Mouse (Mus musculus) hindbrain, embryonic 14.5 days (tissue): ENCODE measurements around the gene Oxct1. TPM values are rescaled to one million over a fixed set of nuclear protein-coding genes. Genes with fewer than 3 reads are reported as not detected.

ENCODE experiments used
- ATAC-seq: fragments of 200-750 bp; cut with Nextera tagmentation; 2 replicates; pipeline ENCODE4 v1.8.0; 2017; ENCODE audit warnings: moderate number of reproducible peaks, mild to moderate bottlenecking, moderate TSS enrichment, moderate library complexity; ENCODE audit not compliant: low FRiP score
- DNase-seq: peaks from one replicate; pipeline ENCODE4 v3.0.0-alpha.2; 2015; ENCODE audit warnings: low spot score
- H3K27ac ChIP-seq: fragments of 300-500 bp; sonication (generic); 2 replicates; pipeline ENCODE4 v1.5.1; 2014; ENCODE audit warnings: mild to moderate bottlenecking, moderate library complexity
- H3K27me3 ChIP-seq: fragments of 300-500 bp; sonication (generic); 2 replicates; pipeline ENCODE4 v1.6.1; 2014; ENCODE audit warnings: mild to moderate bottlenecking, low read length, mixed read lengths; ENCODE audit not compliant: control insufficient read depth, insufficient read depth
- H3K36me3 ChIP-seq: fragments of 300-500 bp; sonication (generic); replicated peaks from 2 replicates; pipeline ENCODE4 v1.6.1; 2014; ENCODE audit not compliant: control insufficient read depth, insufficient read depth
- H3K4me1 ChIP-seq: fragments of 300-500 bp; sonication (generic); replicated peaks from 2 replicates; pipeline ENCODE4 v1.6.1; 2014; ENCODE audit warnings: antibody characterized with exemption, low read length, mixed read lengths; ENCODE audit not compliant: control insufficient read depth, insufficient read depth
- H3K4me2 ChIP-seq: fragments of 300-500 bp; sonication (generic); replicated peaks from 2 replicates; pipeline ENCODE4 v1.6.1; 2014; ENCODE audit warnings: mild to moderate bottlenecking, moderate library complexity
- H3K4me3 ChIP-seq: fragments of 300-500 bp; sonication (generic); replicated peaks from 2 replicates; pipeline ENCODE4 v1.5.1; 2014; ENCODE audit warnings: mild to moderate bottlenecking, low read length
- H3K9ac ChIP-seq: fragments of 300-500 bp; sonication (generic); 2 replicates; pipeline ENCODE4 v1.6.1; 2014
- H3K9me3 ChIP-seq: fragments of 300-500 bp; sonication (generic); 2 replicates; pipeline ENCODE4 v1.6.1; 2016; ENCODE audit warnings: low read length; ENCODE audit not compliant: control insufficient read depth
- WGBS: fragments of 180-500 bp; shearing (Covaris S2); extraction: QIAGEN DNeasy Blood & Tissue Kit; methylation state at CpG from one replicate; pipeline ENCODE4 v1.1.7; 2014; 5-methylcytosine and 5-hydroxymethylcytosine counted together
- polyA plus RNA-seq: library from polyadenylated mRNA; unstranded; fragments of >200 nt; fragmentation: Nextera tagmentation; extraction: Ambion mirVana; gene quantifications from 2 replicates; pipeline ENCODE4 v1.2.1, GENCODE M21; 2014

The Oxct1 gene
- 341 and 388 TPM in 2 replicates for polyA plus RNA-seq

DNA sequence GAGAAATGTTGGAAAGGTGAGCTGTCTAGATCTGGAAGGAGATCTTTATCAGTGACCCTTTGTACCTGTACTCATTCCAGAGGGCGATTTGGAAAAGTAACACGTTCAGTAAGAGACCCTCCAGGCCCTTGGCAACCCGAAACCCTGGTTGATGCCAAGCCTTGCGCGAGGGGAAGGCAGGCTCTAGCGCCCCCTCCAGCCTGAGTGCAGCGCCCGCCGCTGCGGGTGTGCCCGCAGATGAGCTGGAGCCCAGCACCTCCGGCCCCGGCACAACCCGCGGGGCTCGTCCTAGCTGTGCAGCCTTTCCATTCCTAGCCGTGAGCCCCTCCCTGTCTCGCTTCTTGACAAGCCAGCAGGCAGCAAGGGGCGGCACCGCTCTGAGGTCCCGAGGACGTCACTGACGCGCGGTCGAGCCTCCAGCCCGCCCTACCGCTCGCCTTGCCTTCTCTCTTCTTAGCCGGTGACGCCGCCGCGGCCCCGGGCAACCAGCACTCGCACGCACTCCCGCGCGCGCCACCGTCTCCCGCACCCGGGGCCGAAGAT is at the start of gene Oxct1:
Gene Oxct1 (plus strand): TSS at position 153 of the 543 bp plus-strand sequence.
- H3K4me3 ChIP-seq = peak within 1 kb of the TSS; percentile 67
- peak within 1 kb of the TSS; percentile 96 for H3K27ac ChIP-seq
- H3K4me2 ChIP-seq = peak within 1 kb of the TSS; percentile 69
- H3K27me3 ChIP-seq = no peaks in the 10 kb centered on the region
- peak; percentile 96 for ATAC-seq
- H3K4me1 ChIP-seq = peaks cover 12% of the 10 kb centered on the region
- peak; percentile 86 for DNase-seq
- peak within 1 kb of the TSS; percentile 80 for H3K9ac ChIP-seq
- no peaks in the 10 kb centered on the region for H3K9me3 ChIP-seq
- no peaks in the 10 kb centered on the region for H3K36me3 ChIP-seq
- WGBS = under 1% methylated on average over 38 of the region's 45 CpGs

DNA sequence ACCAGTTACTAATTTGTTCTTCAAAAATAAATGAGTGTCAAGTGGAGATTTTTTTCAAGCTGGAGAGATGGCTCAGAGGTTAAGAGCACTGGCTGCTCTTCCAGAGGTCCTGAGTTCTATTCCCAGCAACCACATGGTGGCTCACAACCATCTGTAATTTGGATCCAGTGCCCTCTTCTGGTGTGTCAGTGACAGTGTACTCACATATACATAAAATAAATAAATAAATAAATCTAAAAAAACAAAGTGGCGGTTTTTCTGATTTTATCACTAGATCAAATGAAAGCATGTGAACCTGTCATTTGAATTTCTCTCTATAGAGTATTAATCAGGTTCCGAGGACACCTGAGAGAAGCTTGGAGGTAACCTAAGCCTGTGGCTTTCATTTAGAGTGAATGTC is 47.9 kb upstream of the Oxct1 start:
- Histone ChIP-seq H3K9ac (no peak overlapping the region), H3K4me2 (peak overlapping the region; percentile 58; the same call in 1 of the 2 replicates), H3K36me3 (peaks cover 12% of the 10 kb centered on the region; the same call in 1 of the 2 replicates), H3K27ac (no peak overlapping the region), H3K4me1 (no peaks in the 10 kb centered on the region), H3K4me3 (0 out of 2 replicates have a peak overlapping the region, but pooled peaks have one; percentile 53), H3K9me3 (no peaks in the 10 kb centered on the region), H3K27me3 (no peaks in the 10 kb centered on the region)
- DNase-seq (no peak), ATAC-seq (no peak)
- WGBS = 94% methylated on average over 2 of the region's 2 CpGs

DNA sequence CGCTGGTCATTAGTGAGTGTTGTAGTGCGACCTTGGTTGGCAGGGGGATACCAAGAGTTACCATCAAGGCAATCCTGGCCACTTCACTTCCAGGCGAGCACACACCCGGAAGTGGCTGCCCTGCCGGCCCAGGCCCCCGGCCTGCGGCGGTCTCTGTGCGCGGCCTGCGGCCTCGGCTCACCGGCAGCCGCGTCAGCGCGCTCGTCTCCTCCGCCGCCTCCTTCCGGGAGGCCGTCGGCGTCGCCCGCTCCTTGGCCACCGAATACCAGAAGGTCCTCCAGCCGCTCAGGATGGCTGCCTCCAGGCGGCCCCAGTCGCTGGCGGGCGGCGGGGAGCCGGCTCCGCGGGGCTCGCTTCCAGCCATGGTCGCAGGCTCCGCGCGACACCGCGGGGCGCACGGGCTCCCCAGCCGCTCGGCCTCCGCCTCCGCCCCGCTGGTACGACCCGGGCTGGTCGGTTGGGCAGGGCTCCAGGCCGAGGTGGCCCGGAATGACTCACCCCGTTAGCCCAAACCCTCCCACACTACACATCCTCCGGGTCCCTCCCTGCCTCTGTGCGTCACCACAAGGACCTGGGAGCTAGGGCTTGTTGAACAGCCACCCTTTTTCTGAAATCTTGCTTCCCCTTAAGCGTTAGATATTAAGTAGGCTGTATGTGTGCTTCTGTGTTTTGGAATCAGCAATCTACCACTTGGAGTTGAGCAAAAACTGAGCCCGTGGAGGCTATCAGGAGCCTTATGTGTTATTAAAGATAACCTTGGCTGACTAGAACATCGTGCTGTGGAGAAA is 46.9 kb upstream of the Oxct1 start, which contains the start of gene Fbxo4:
Gene Fbxo4 (minus strand): TSS at position 513 of the 788 bp plus-strand sequence.
- Histone ChIP-seq H3K27me3 (no peaks in the 10 kb centered on the region), H3K27ac (peak within 1 kb of the TSS; percentile 93), H3K4me2 (peak within 1 kb of the TSS; percentile 58), H3K4me1 (no peaks in the 10 kb centered on the region), H3K9ac (peak within 1 kb of the TSS; percentile 86), H3K36me3 (peaks cover 22% of the 10 kb centered on the region), H3K9me3 (no peaks in the 10 kb centered on the region), H3K4me3 (peak within 1 kb of the TSS; percentile 53)
- under 1% methylated on average over 60 of the region's 61 CpGs for WGBS
- ATAC-seq (peak; percentile 95), DNase-seq (peak; percentile 62)

DNA sequence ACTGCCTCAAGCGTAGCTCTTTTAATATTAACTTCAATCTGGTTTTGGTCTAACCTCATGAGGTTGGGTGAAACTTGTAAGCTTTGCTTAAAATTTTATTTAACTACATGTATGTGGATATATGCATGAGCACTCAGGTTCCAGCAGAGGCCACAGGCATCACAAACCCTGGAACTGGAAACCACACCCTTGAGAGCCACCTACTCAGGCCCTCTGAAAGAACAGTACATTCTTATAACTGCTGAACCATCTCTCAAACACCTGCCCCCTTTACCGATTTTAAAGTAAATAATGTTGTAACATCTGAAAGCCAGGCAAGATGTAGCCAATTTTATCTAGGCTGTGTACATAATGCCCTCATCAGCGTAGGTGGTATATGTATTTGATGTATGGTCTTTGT is 46.3 kb upstream of the Oxct1 start:
- Histone ChIP-seq H3K4me2 (peak overlapping the region; percentile 58), H3K4me3 (peak overlapping the region; percentile 53), H3K36me3 (peaks cover 28% of the 10 kb centered on the region), H3K4me1 (no peaks in the 10 kb centered on the region), H3K9ac (peak overlapping the region; percentile 86), H3K9me3 (no peaks in the 10 kb centered on the region), H3K27ac (peak overlapping the region; percentile 93), H3K27me3 (no peaks in the 10 kb centered on the region)
- ATAC-seq (no peak), DNase-seq (no peak)
- WGBS = 90% methylated on average over 3 of the region's 3 CpGs

DNA sequence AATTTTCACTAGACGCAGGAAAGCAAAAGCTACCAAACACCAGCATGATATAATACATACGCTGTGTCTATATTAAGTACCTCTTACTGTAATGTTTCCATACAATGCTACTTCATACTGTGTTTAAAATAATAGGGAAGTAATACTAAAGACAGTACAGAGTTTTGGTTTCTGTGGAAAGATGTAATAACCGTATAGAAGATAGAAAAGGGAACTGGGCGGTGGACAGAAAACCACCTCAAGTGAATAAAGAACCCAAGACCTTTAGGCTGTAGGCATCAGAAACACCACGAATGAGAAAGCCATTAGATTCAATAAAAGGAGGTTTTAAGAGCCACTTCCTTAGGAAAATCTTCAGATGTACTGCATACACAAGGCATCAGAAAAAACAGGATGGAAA is 43.5 kb upstream of the Oxct1 start:
- Histone ChIP-seq H3K36me3 (peaks cover 51% of the 10 kb centered on the region), H3K4me1 (no peaks in the 10 kb centered on the region), H3K4me3 (no peak overlapping the region), H3K27ac (no peak overlapping the region), H3K4me2 (no peak overlapping the region), H3K9ac (no peak overlapping the region), H3K27me3 (no peaks in the 10 kb centered on the region), H3K9me3 (no peaks in the 10 kb centered on the region)
- 96% methylated on average over 5 of the region's 5 CpGs for WGBS
- DNase-seq (no peak), ATAC-seq (no peak)

DNA sequence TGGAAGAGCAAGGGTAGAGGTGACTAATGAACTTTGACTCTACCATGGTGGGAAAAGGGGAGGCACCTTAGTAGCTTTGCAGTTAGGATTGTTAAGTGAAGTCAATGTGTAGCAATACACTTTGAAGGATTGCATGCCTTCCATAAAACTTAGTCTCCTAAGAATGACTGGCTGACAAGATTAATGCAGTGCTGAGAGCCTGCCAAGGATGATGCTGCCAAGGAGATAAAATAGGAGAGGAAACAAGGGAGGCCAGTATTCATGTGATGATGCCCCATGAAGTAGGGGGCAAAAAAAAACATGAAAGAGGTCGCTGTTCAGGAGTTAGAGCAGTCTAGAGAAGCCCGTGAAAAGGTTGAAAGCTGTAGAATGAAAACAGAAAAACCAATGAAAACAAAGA is 41.3 kb upstream of the Oxct1 start:
- no peak for ATAC-seq

DNA sequence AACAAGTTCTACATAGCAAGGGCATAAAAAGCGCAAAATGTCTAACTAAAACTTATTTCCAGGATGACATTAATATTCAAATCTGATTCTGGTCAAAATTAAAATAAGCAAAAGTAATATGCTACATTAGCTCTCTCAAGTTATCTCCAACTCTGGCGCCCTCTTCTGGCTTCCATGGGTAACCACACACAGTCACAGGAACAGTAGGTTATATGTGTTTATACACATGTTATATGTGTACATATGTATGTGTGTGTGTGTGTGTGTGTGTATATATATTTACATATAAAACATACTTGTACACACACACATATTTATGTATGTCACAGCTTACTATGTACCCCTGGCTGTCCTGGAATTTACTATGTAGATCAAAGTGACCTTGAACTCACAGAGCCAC is 38.2 kb upstream of the Oxct1 start:
- Histone ChIP-seq H3K4me1 (no peaks in the 10 kb centered on the region), H3K9ac (no peak overlapping the region), H3K4me2 (no peak overlapping the region), H3K4me3 (no peak overlapping the region), H3K9me3 (no peaks in the 10 kb centered on the region), H3K27me3 (no peaks in the 10 kb centered on the region), H3K36me3 (peaks cover 83% of the 10 kb centered on the region), H3K27ac (no peak overlapping the region)
- DNase-seq (peak; percentile 60), ATAC-seq (no peak)
- WGBS = 73% methylated on average over 2 of the region's 2 CpGs

More for the DNA sequence above, 41.3 kb upstream of the Oxct1 start:
- no peak for DNase-seq
- Histone ChIP-seq H3K4me2 (no peak overlapping the region), H3K9me3 (no peaks in the 10 kb centered on the region), H3K36me3 (peaks cover 69% of the 10 kb centered on the region), H3K9ac (no peak overlapping the region), H3K27me3 (no peaks in the 10 kb centered on the region), H3K4me3 (no peak overlapping the region), H3K27ac (no peak overlapping the region), H3K4me1 (no peaks in the 10 kb centered on the region)
- WGBS = 79% methylated on average over 2 of the region's 2 CpGs

DNA sequence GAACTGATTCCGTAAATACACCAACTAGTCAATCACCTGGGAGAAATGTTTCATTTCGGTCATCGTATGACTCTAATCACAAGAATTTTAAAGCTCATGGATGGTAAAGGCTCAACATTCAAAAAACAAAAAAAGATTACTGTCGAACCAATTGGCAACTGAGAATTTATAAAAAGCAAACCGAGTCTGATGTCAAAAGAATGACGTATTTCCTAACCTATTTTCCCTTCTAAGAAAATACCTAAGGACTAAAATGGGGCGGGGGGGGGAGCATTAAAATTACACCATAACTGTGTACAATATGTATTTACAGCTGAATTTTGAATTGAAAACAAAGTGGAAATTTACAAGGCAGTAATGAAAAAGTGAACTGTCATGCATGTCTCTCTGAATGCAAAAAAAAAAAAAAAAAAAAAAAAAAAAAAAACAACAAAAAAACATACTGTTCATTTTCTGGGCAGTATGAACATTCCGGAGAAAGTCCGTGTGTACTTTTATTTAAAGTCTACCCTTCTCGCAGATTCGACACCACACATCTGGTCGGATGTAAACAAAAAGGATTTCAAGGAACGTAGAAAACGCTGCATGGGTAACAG is 31.2 kb upstream of the Oxct1 start:
- Histone ChIP-seq H3K4me1 (peaks cover 19% of the 10 kb centered on the region), H3K9me3 (no peaks in the 10 kb centered on the region), H3K27me3 (no peaks in the 10 kb centered on the region), H3K27ac (peak overlapping the region; percentile 94), H3K36me3 (peaks cover 23% of the 10 kb centered on the region), H3K9ac (peak overlapping the region; percentile 80), H3K4me2 (peak overlapping the region; percentile 73), H3K4me3 (peak overlapping the region; percentile 82)
- 25% methylated on average over 14 of the region's 14 CpGs for WGBS
- no peak for DNase-seq
- ATAC-seq = no peak
